Mouse (Mus musculus): Measurements from ENCODE around the gene Slc43a2. TPM values are rescaled to one million over a fixed set of nuclear protein-coding genes. Genes with fewer than 3 reads are reported as not detected.
A peak's percentile ranks its signal among the peaks of the same experiment; 100 is the strongest.
"Not testable (repeated sequence)": the region's sequence is repeated elsewhere in the genome, so short reads cannot be mapped to it uniquely, and the experiment has no call there.

The Slc43a2 gene
- polyA plus RNA-seq, 1 experiment from 2014 or later, result 6.3 TPM

DNA sequence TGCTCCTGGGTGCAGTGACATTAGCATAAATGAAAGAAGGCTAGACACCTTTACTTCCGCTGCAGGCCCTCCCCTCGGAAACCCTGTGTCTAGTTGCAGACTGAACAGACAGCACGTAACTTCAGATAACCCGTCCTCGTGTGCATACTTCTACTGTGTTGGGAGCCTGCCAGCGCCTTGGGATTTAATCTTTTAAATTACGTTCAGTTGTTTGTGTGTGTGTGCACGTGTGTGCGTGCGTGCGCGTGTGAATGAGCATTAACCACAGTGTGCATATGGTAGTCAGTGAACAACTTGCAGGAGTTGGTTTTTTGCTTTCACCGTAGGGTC lies 7.4 kb downstream of the Slc43a2 start:
- Histone ChIP-seq H3K36me3 (no peaks in the 10 kb centered on the region), H3K27me3 (no peaks in the 10 kb centered on the region), H3K4me3 (no peak overlapping the region), H3K4me1 (peaks cover 10% of the 10 kb centered on the region; the same call in 1 of the 2 replicates), H3K4me2 (replicated peaks) (no peak overlapping the region), H3K9ac (no peak overlapping the region), H3K9me3 (no peaks in the 10 kb centered on the region), H3K27ac (no peak overlapping the region)
- ATAC-seq (ENCODE audit: insufficient number of reproducible peaks, insufficient read depth, low FRiP score, low TSS enrichment), result no peak
- 88% methylated on average over 13 of the region's 13 CpGs for WGBS

- no peaks in the 10 kb centered on the region for H3K9me3 ChIP-seq
- 73% methylated on average over 8 of the region's 8 CpGs for WGBS
- no peak overlapping the region for H3K27ac ChIP-seq
- ATAC-seq (ENCODE audit: insufficient number of reproducible peaks, insufficient read depth, low FRiP score, low TSS enrichment), result no peak
- H3K27me3 ChIP-seq, result no peaks in the 10 kb centered on the region
- no peaks in the 10 kb centered on the region for H3K36me3 ChIP-seq
- H3K4me3 ChIP-seq, result no peak overlapping the region
- H3K9ac ChIP-seq, result no peak overlapping the region
- no peak overlapping the region for H3K4me2 ChIP-seq (replicated peaks)
- peaks cover 10% of the 10 kb centered on the region; the same call in 1 of the 2 replicates for H3K4me1 ChIP-seq
These were observed 8.7 kb downstream of the Slc43a2 start for GRCm38 (mm10) chr11:75540209-75540608.

DNA sequence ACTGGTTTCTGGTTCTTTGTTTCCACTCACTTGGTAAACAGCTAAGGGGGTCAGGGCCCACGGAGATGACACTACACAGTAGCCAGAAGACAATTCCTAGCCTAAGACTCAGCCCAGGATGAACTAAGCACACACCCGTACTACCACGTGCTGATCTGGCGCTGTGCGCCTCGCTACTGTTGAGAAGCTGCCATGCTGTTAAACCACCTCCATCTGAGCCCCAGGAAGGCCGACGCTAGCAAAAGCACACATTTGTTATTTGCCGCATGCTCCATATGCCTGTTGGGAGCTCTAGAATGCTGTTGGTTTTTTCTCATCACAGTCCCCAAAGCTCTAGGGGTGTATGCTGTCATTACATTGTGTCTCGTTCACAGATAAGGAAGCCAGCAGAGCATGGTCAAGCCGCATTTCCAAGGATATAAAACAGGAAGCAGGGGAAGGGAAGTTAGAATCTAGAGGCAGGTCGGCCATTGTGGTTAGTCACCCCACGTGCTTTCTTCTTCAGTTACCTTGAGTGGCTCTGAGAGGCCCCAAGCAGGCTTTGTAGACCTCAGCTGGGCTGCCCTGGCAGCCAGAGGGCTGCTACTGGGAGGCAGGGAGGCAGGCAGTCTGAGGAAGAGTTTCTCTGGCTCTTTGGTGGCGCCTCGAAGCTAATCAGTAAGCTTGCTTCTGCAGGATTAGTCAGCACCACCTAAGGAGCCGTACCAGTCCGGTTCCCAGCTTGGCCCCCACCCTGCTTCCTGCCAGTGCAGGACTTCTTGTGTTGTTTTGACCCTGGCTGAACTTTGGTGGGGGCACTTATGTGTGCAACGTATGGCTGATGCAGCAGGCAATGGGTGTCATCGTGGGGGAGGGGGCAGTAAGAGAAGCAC lies 9.5 kb downstream of the Slc43a2 start:
- Histone ChIP-seq H3K27ac (no peak overlapping the region), H3K9ac (no peak overlapping the region), H3K27me3 (no peaks in the 10 kb centered on the region), H3K4me2 (replicated peaks) (no peak overlapping the region), H3K4me3 (no peak overlapping the region), H3K4me1 (peaks cover 10% of the 10 kb centered on the region; the same call in 1 of the 2 replicates), H3K9me3 (no peaks in the 10 kb centered on the region), H3K36me3 (no peaks in the 10 kb centered on the region)
- no peak for ATAC-seq (ENCODE audit: insufficient number of reproducible peaks, insufficient read depth, low FRiP score, low TSS enrichment)
- WGBS, result 73% methylated on average over 19 of the region's 19 CpGs

DNA sequence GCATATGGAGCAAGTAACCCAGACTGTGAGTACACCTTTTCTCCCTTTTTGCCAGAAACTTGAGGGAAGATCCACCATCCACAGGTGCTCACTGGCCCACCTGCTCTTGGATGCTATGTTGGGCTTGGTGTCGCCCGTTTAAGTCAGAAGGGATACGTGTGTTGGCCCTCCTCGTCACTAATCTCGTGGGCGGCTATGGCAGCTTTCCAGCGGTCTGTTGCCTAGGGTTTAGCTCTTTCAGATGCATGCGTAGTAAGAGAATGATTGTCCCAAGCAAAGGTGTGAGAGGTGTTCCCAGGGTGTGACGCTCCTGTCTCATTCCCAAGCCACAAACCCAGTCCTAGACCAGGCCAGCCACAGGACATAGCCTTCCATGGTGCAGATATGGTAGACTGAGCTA lies 13.2 kb downstream of the Slc43a2 start:
- Histone ChIP-seq H3K27me3 (no peaks in the 10 kb centered on the region), H3K27ac (no peak overlapping the region), H3K4me1 (peaks cover 2% of the 10 kb centered on the region; the same call in 1 of the 2 replicates), H3K36me3 (no peaks in the 10 kb centered on the region), H3K9me3 (no peaks in the 10 kb centered on the region), H3K4me2 (replicated peaks) (no peak overlapping the region), H3K9ac (no peak overlapping the region), H3K4me3 (no peak overlapping the region)
- 92% methylated on average over 9 of the region's 9 CpGs for WGBS
- no peak for ATAC-seq (ENCODE audit: insufficient number of reproducible peaks, insufficient read depth, low FRiP score, low TSS enrichment)

GRCm38 (mm10) chr11:75546057-75546456 lies 14.6 kb downstream of the Slc43a2 start:
- 72% methylated on average over 4 of the region's 4 CpGs for WGBS
- H3K4me3 ChIP-seq, result no peak overlapping the region
- H3K9ac ChIP-seq, result no peak overlapping the region
- H3K9me3 ChIP-seq, result no peaks in the 10 kb centered on the region
- no peak overlapping the region for H3K27ac ChIP-seq
- peaks cover 12% of the 10 kb centered on the region; the same call in 1 of the 2 replicates for H3K4me1 ChIP-seq
- H3K27me3 ChIP-seq, result no peaks in the 10 kb centered on the region
- no peak for ATAC-seq (ENCODE audit: insufficient number of reproducible peaks, insufficient read depth, low FRiP score, low TSS enrichment)
- H3K4me2 ChIP-seq (replicated peaks), result no peak overlapping the region
- no peaks in the 10 kb centered on the region for H3K36me3 ChIP-seq

DNA sequence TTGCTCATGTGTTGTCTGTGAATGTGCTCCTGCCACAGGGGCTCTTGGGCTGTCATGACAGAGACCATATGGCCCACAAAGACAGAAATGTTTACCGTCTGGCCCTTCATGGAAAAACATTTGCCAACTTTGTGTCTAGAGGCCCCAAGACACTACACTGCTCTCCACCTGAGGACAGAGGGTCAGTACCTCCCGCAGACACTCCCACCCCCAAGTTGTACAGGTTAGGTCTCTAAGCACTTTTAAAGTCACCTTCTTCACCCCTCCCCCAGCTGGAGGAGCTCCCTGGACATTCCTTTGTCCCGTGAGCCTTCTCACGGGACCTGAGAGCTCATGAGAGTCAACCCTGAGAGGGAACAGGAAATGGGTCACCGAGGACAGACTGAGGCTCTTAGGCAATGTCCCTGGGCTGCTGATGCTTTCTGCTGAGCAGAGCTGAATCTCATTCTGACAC lies 18.2 kb downstream of the Slc43a2 start:
- Histone ChIP-seq H3K27me3 (no peaks in the 10 kb centered on the region), H3K36me3 (no peaks in the 10 kb centered on the region), H3K4me3 (no peak overlapping the region), H3K9ac (0 out of 2 replicates have a peak overlapping the region, but pooled peaks have one; percentile 16), H3K9me3 (no peaks in the 10 kb centered on the region), H3K4me2 (replicated peaks) (no peak overlapping the region), H3K27ac (no peak overlapping the region), H3K4me1 (peaks cover 31% of the 10 kb centered on the region)
- no peak for ATAC-seq (ENCODE audit: insufficient number of reproducible peaks, insufficient read depth, low FRiP score, low TSS enrichment)
- WGBS, result 31% methylated on average over 5 of the region's 5 CpGs

DNA sequence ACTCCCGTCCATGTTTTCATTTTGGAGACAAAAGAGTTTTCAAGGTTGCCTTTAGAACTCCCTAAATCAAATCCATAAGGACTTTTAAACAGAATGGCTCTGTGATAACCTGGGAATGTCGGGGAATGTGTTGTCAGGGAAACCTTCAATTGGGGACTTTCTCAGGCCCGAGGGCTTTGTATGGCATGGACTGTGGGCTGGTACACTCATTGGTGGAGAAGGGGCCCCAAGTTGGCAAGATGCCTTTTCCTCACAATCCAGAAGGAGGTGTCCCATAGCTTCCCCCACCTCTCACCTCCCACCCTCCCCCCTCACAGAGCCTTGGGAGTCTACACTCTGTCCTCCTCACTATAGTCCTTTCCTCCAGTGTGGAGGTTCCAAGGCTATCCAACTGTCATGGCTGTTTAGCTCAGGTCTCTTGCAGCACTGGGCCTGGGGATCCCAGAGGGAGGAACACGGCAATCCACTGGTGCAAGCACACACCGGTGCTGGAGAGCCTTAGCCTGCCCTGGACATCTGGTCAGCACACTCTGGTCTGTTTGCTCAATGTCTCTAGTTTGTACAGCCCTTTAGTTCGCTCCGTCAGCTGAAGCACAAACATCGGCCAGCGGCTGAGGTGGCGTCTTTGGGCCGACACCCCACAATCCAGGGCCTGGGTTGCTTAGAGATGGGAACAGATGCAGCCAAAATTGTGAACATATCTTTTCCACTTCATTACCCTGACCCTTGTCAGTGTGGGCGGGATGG lies 18.9 kb downstream of the Slc43a2 start:
- H3K4me3 ChIP-seq, result no peak overlapping the region
- H3K27ac ChIP-seq, result no peak overlapping the region
- H3K4me1 ChIP-seq, result peaks cover 31% of the 10 kb centered on the region
- no peak overlapping the region for H3K4me2 ChIP-seq (replicated peaks)
- no peaks in the 10 kb centered on the region for H3K27me3 ChIP-seq
- ATAC-seq (ENCODE audit: insufficient number of reproducible peaks, insufficient read depth, low FRiP score, low TSS enrichment), result no peak
- no peaks in the 10 kb centered on the region for H3K36me3 ChIP-seq
- no peaks in the 10 kb centered on the region for H3K9me3 ChIP-seq
- WGBS, result 59% methylated on average over 12 of the region's 12 CpGs
- no peak overlapping the region for H3K9ac ChIP-seq

- H3K27me3 ChIP-seq, result no peaks in the 10 kb centered on the region
- 88% methylated on average over 5 of the region's 5 CpGs for WGBS
- 0 out of 2 replicates have a peak overlapping the region, but pooled peaks have one; percentile 11 for H3K27ac ChIP-seq
These were observed 19.8 kb downstream of the Slc43a2 start for GRCm38 (mm10) chr11:75551321-75551720.

GRCm38 (mm10) chr11:75551961-75552441 lies 20.5 kb downstream of the Slc43a2 start:
- WGBS, result 57% methylated on average over 9 of the region's 9 CpGs
- Histone ChIP-seq H3K27ac (peak overlapping the region; percentile 11; the same call in 1 of the 2 replicates), H3K9ac (no peak overlapping the region)

More at GRCm38 (mm10) chr11:75551321-75551720, 19.8 kb downstream of the Slc43a2 start:
- Histone ChIP-seq H3K9me3 (no peaks in the 10 kb centered on the region), H3K4me1 (peaks cover 31% of the 10 kb centered on the region), H3K9ac (0 out of 2 replicates have a peak overlapping the region, but pooled peaks have one; percentile 4), H3K4me3 (no peak overlapping the region), H3K36me3 (no peaks in the 10 kb centered on the region), H3K4me2 (replicated peaks) (no peak overlapping the region)
- no peak for ATAC-seq (ENCODE audit: insufficient number of reproducible peaks, insufficient read depth, low FRiP score, low TSS enrichment)

DNA sequence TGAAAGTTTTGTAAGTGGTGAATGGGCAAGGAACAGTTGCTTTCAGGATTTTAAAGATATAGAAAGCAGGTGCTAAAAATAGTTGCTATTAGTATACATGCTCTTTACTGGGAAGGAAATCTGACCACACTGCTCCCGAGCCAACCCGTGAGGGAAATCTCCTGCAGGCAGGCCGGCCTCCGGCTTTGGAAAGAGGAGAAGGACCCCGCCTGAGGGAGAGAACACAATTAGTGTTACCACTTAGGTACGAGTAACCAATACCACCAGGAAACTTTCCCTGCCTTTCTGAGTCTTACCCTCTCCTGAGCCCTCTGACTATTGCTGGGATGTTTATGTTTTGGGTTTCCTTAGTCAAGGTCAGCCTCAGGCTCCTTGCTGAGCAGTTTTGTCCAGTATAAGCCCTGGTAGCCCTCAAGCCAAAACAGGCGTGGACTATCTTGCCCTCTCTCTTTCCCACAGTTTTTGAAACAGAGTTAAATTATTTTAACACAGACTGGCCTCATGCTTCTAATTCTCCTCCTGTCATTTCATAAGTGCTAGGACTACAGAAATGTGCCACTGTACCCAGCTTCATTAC lies 21.5 kb downstream of the Slc43a2 start:
- no peak overlapping the region for H3K27ac ChIP-seq
- ATAC-seq (ENCODE audit: insufficient number of reproducible peaks, insufficient read depth, low FRiP score, low TSS enrichment), result no peak

More at GRCm38 (mm10) chr11:75551961-75552441, 20.5 kb downstream of the Slc43a2 start:
- H3K36me3 ChIP-seq, result no peaks in the 10 kb centered on the region
- H3K27me3 ChIP-seq, result no peaks in the 10 kb centered on the region
- no peaks in the 10 kb centered on the region for H3K9me3 ChIP-seq
- H3K4me2 ChIP-seq (replicated peaks), result no peak overlapping the region
- ATAC-seq (ENCODE audit: insufficient number of reproducible peaks, insufficient read depth, low FRiP score, low TSS enrichment), result no peak
- peaks cover 31% of the 10 kb centered on the region for H3K4me1 ChIP-seq
- H3K4me3 ChIP-seq, result no peak overlapping the region

GRCm38 (mm10) chr11:75556006-75556405 lies 24.5 kb downstream of the Slc43a2 start:
- H3K9me3 ChIP-seq; H3K27ac ChIP-seq; H3K4me3 ChIP-seq; H3K36me3 ChIP-seq; H3K4me2 ChIP-seq (replicated peaks); H3K27me3 ChIP-seq; ATAC-seq (ENCODE audit: insufficient number of reproducible peaks, insufficient read depth, low FRiP score, low TSS enrichment); H3K9ac ChIP-seq: not testable (repeated sequence)
- peaks cover 19% of the 10 kb centered on the region for H3K4me1 ChIP-seq
- WGBS, result 95% methylated on average over 6 of the region's 6 CpGs

More for the DNA sequence above, 21.5 kb downstream of the Slc43a2 start:
- Histone ChIP-seq H3K9me3 (no peaks in the 10 kb centered on the region), H3K4me1 (peaks cover 31% of the 10 kb centered on the region), H3K4me3 (no peak overlapping the region), H3K36me3 (no peaks in the 10 kb centered on the region), H3K9ac (no peak overlapping the region), H3K4me2 (replicated peaks) (no peak overlapping the region), H3K27me3 (no peaks in the 10 kb centered on the region)
- WGBS, result 20% methylated on average over 7 of the region's 7 CpGs

All from embryonic facial prominence, embryonic 12.5 days (tissue).